Mouse (Mus musculus) stomach, postnatal 0 days (tissue): ENCODE measurements at regions not wholly inside any gene's neighbourhood (a gene's known extent, or its start where the extent isn't known, plus 50 kb on each side); places are given as distances from the start of the nearest gene placed in this dataset.

Experiments used
- CTCF ChIP-seq: IDR thresholded peaks from 2 replicates; pipeline ENCODE4 v1.5.1; 2016; ENCODE audit warnings: antibody characterized with exemption, low read depth, mild to moderate bottlenecking, moderate library complexity
- EP300 ChIP-seq: optimal IDR thresholded peaks from 2 replicates; pipeline ENCODE3; 2016; ENCODE audit warnings: antibody characterized with exemption

- TF ChIP-seq CTCF = peak; percentile 32; the same call in 1 of the 2 replicates
- no peak for TF ChIP-seq EP300
These were observed 130.0 kb upstream of the Ubl3 start for GRCm38 (mm10) chr5:148682553-148682952.
